Mouse (Mus musculus) CH12.LX (cell line): ENCODE results near the gene Fggy. TPM values are rescaled to one million over a fixed set of nuclear protein-coding genes. Genes with fewer than 3 reads are reported as not detected.

Experiments used
- DNase-seq: peaks from one replicate; pipeline ENCODE4 v3.0.0-alpha.2; 2013; ENCODE audit errors: extremely low read depth
- H3K27ac ChIP-seq: 2 replicates; pipeline ENCODE4 v1.5.1; 2012; ENCODE audit warnings: low read depth, mild to moderate bottlenecking, control low read depth, moderate library complexity; ENCODE audit not compliant: insufficient read depth
- H3K27me3 ChIP-seq: replicated peaks from 2 replicates; pipeline ENCODE3; 2012; ENCODE audit warnings: inconsistent platforms
- H3K36me3 ChIP-seq, 2 experiments: replicated peaks in 1 of 2; 2 replicates each; pipeline versions ENCODE3 to v1.6.1; 2012; ENCODE audit warnings: inconsistent platforms in 1 of 2, low read length in 1 of 2, mild to moderate bottlenecking in 1 of 2, mixed read lengths in 1 of 2, moderate library complexity in 1 of 2; ENCODE audit not compliant: control insufficient read depth in 1 of 2, insufficient read depth in 1 of 2
- H3K4me1 ChIP-seq, 2 experiments: 2 replicates each; pipeline ENCODE4 v1.6.1; 2012; ENCODE audit warnings: inconsistent platforms in 1 of 2, moderate library complexity in 1 of 2; ENCODE audit not compliant: insufficient read depth in 2 of 2, control insufficient read depth in 1 of 2
- H3K4me2 ChIP-seq: 2 replicates; pipeline ENCODE4 v1.6.1; 2012; ENCODE audit warnings: low read depth, mild to moderate bottlenecking, control low read depth; ENCODE audit not compliant: poor library complexity, insufficient read depth, severe bottlenecking
- H3K4me3 ChIP-seq, 3 experiments: fragments of 150-350 bp in 1 of 3; sonication (generic) in 1 of 3; replicated peaks in 1 of 3; 2 replicates each; pipeline versions ENCODE3 to v1.5.1; 2011 to 2012; ENCODE audit warnings: low read depth in 2 of 3, low read length in 2 of 3, mild to moderate bottlenecking in 2 of 3, moderate library complexity in 2 of 3, control low read depth in 1 of 3, improper control_type of control experiment in 1 of 3, inconsistent platforms in 1 of 3, mixed read lengths in 1 of 3; ENCODE audit not compliant: poor library complexity in 1 of 3
- H3K79me2 ChIP-seq: replicated peaks from 2 replicates; pipeline ENCODE4 v1.6.1; 2012; ENCODE audit warnings: mild to moderate bottlenecking, moderate library complexity; ENCODE audit not compliant: control insufficient read depth, poor library complexity, insufficient read depth, severe bottlenecking; ENCODE audit errors: extremely low read depth
- H3K9ac ChIP-seq: 2 replicates; pipeline ENCODE4 v1.6.1; 2012; ENCODE audit warnings: low read depth, mild to moderate bottlenecking, control low read depth, moderate library complexity; ENCODE audit not compliant: insufficient read depth
- H3K9me3 ChIP-seq: replicated peaks from 2 replicates; pipeline ENCODE3; 2012; ENCODE audit warnings: low read length, inconsistent platforms, mixed read lengths
- E2F4 ChIP-seq: IDR thresholded peaks from 2 replicates; pipeline ENCODE4 v1.6.1; 2011; ENCODE audit warnings: low read depth, low read length, improper control_type of control experiment; ENCODE audit not compliant: insufficient replicate concordance
- EP300 ChIP-seq: IDR thresholded peaks from 2 replicates; pipeline ENCODE4 v1.6.1; 2011; ENCODE audit warnings: low read length, improper control_type of control experiment
- HCFC1 ChIP-seq: IDR thresholded peaks from 2 replicates; pipeline ENCODE4 v1.6.1; 2012; ENCODE audit warnings: low read depth, mild to moderate bottlenecking, inconsistent platforms, low read length, improper control_type of control experiment
- JUN ChIP-seq: IDR thresholded peaks from 2 replicates; pipeline ENCODE4 v1.6.1; 2011; ENCODE audit warnings: low read depth, mild to moderate bottlenecking, low read length, improper control_type of control experiment, moderate library complexity; ENCODE audit not compliant: insufficient read depth
- MAFK ChIP-seq: IDR thresholded peaks from 2 replicates; pipeline ENCODE4 v1.6.1; 2011; ENCODE audit warnings: low read length, improper control_type of control experiment; ENCODE audit not compliant: insufficient replicate concordance
- MAZ ChIP-seq: IDR thresholded peaks from 2 replicates; pipeline ENCODE4 v1.6.1; 2012; ENCODE audit warnings: low read depth, mild to moderate bottlenecking, inconsistent platforms, low read length, improper control_type of control experiment, moderate library complexity
- MEF2A ChIP-seq: IDR thresholded peaks from 2 replicates; pipeline ENCODE4 v1.6.1; 2014; ENCODE audit warnings: low read depth, mild to moderate bottlenecking, inconsistent platforms, low read length, improper control_type of control experiment, borderline replicate concordance
- NELFE ChIP-seq: IDR thresholded peaks from 2 replicates; pipeline ENCODE4 v1.6.1; 2011; ENCODE audit warnings: low read depth, low read length, improper control_type of control experiment
- NRF1 ChIP-seq: IDR thresholded peaks from 2 replicates; pipeline ENCODE4 v1.6.1; 2014; ENCODE audit warnings: low read depth, mild to moderate bottlenecking, inconsistent platforms, low read length, improper control_type of control experiment, moderate library complexity
- RAD21 ChIP-seq: IDR thresholded peaks from 2 replicates; pipeline ENCODE4 v1.6.1; 2011; ENCODE audit warnings: low read depth, mild to moderate bottlenecking, low read length, improper control_type of control experiment, moderate library complexity
- RCOR1 ChIP-seq: conservative IDR thresholded peaks from 2 replicates; pipeline ENCODE4 v1.6.1; 2012; ENCODE audit warnings: low read depth, mild to moderate bottlenecking, inconsistent platforms, low read length, improper control_type of control experiment
- SIN3A ChIP-seq: IDR thresholded peaks from 2 replicates; pipeline ENCODE4 v1.6.1; 2012; ENCODE audit warnings: low read length, improper control_type of control experiment, inconsistent platforms
- TBP ChIP-seq: conservative IDR thresholded peaks from 2 replicates; pipeline ENCODE4 v1.6.1; 2011; ENCODE audit warnings: low read depth, low read length, improper control_type of control experiment
- UBTF ChIP-seq: IDR thresholded peaks from 2 replicates; pipeline ENCODE4 v1.6.1; 2012; ENCODE audit warnings: low read depth, mild to moderate bottlenecking, inconsistent platforms, low read length, improper control_type of control experiment, moderate library complexity
- USF1 ChIP-seq: IDR thresholded peaks from 2 replicates; pipeline ENCODE4 v1.6.1; 2014; ENCODE audit warnings: low read depth, mild to moderate bottlenecking, inconsistent platforms, low read length, improper control_type of control experiment
- dilution Hi-C: fragments of 300-500 bp; cut with MboI; formaldehyde crosslinking; loops from 2 replicates; pipeline ENCODE4 v1.14.3; 2020; ENCODE audit warnings: low sequenced_read_pairs; ENCODE audit not compliant: extremely low pct_unique_long_range_greater_than_20kb, extremely low pct_ligation_motif_present
- in situ Hi-C: fragments of 300-500 bp; cut with MboI; formaldehyde crosslinking; loops from 3 replicates; pipeline ENCODE4 v1.14.3; 2019; ENCODE audit warnings: low sequenced_read_pairs, low pct_ligation_motif_present, low pct_unique_long_range_greater_than_20kb, mixed read lengths
- polyA plus RNA-seq: library from polyadenylated mRNA; unstranded; fragments of >175 nt; gene quantifications from 2 replicates; pipeline ENCODE4 v1.2.1, GENCODE M21; 2012; ENCODE audit warnings: low read depth; ENCODE audit not compliant: insufficient read length
- total RNA-seq, 2 experiments: library from RNA; depleted of rRNA; stranded (reverse); fragments of 300-350 nt in 1 of 2; fragments of >200 nt in 1 of 2; gene quantifications; 2 replicates each; pipeline ENCODE4 v1.2.3; 2012 to 2014

Gene Fggy
- total and polyA plus RNA-seq, 3 experiments, result 6.2 to 7.5 (median 6.9) TPM

GRCm38 (mm10) chr4:95712802-95713201 is 155.5 kb downstream of the Fggy start:
- no peak overlapping the region for H3K4me2 ChIP-seq
- H3K36me3 ChIP-seq, result no peaks in the 10 kb centered on the region
- H3K27ac ChIP-seq, result no peak overlapping the region
- H3K9ac ChIP-seq, result no peak overlapping the region
- DNase-seq, result no peak
- H3K9me3 ChIP-seq, result no peaks in the 10 kb centered on the region
- dilution Hi-C loops (no loop called here), in situ Hi-C loops (no loop called here)
- no peak overlapping the region for H3K4me3 ChIP-seq
- TF ChIP-seq HCFC1 (no peak), RCOR1 (no peak), E2F4 (no peak), MAFK (no peak), MEF2A (no peak), NRF1 (no peak), MAZ (no peak), EP300 (no peak), JUN (no peak)
- no peaks in the 10 kb centered on the region for H3K79me2 ChIP-seq
- no peaks in the 10 kb centered on the region for H3K27me3 ChIP-seq
- peaks cover 3 to 22% of the 10 kb centered on the region in 2 experiments; a peak in 3 of 4 replicates for H3K4me1 ChIP-seq

- TF ChIP-seq SIN3A (no peak), RCOR1 (no peak), TBP (no peak), UBTF (no peak), NELFE (no peak), USF1 (no peak), RAD21 (no peak), MEF2A (no peak)
- dilution Hi-C loops, result no loop called here
- H3K4me3 ChIP-seq, result no peak overlapping the region
Observed at GRCm38 (mm10) chr4:95713271-95713670, 156.0 kb downstream of the Fggy start.

More at GRCm38 (mm10) chr4:95713271-95713670, 156.0 kb downstream of the Fggy start:
- Histone ChIP-seq H3K79me2 (no peaks in the 10 kb centered on the region), H3K9me3 (no peaks in the 10 kb centered on the region), H3K4me2 (no peak overlapping the region), H3K9ac (no peak overlapping the region), H3K36me3 (no peaks in the 10 kb centered on the region), H3K27ac (no peak overlapping the region), H3K4me1 (peaks cover 3 to 22% of the 10 kb centered on the region in 2 experiments; a peak in 3 of 4 replicates), H3K27me3 (no peaks in the 10 kb centered on the region)
- DNase-seq, result peak; percentile 30
- in situ Hi-C loops, result no loop called here
